Mouse (Mus musculus): Measurements from ENCODE around the gene Calr4. TPM values are rescaled to one million over a fixed set of nuclear protein-coding genes. Genes with fewer than 3 reads are reported as not detected.

Gene Calr4
- polyA plus RNA-seq, 1 experiment from 2014 or later = not detected

GRCm38 (mm10) chr4:109254511-109254910, 20.2 kb downstream of the Calr4 start:
- WGBS (ENCODE audit: insufficient replicate concordance) = 49% methylated on average over 5 of the region's 5 CpGs
- H3K27me3 ChIP-seq (ENCODE audit: insufficient read depth, low read length) = no peaks in the 10 kb centered on the region
- peak overlapping the region; percentile 31; the same call in 1 of the 2 replicates for H3K4me2 ChIP-seq (ENCODE audit: low read depth, low read length)
- no peak overlapping the region for H3K4me3 ChIP-seq (ENCODE audit: low read depth, low read length)
- ATAC-seq (0 out of 2 replicates have a peak, but pooled peaks have one; percentile 35), DNase-seq (no peak)
- TF ChIP-seq CTCF (IDR thresholded peaks at IDR 0.05; ENCODE audit: low read depth) (no peak), EP300 (IDR thresholded peaks at IDR 0.05; ENCODE audit: low read depth) (peak; percentile 72; the same call in 1 of the 2 replicates)
- peaks cover 11% of the 10 kb centered on the region for H3K4me1 ChIP-seq (ENCODE audit: insufficient read depth)
- peak overlapping the region; percentile 34 for H3K27ac ChIP-seq (ENCODE audit: low read depth)
- H3K36me3 ChIP-seq (replicated peaks; ENCODE audit: insufficient read depth, low read length) = no peaks in the 10 kb centered on the region
- H3K9me3 ChIP-seq (ENCODE audit: low read length) = no peaks in the 10 kb centered on the region
- H3K9ac ChIP-seq (replicated peaks) = no peak overlapping the region

- peaks cover 11% of the 10 kb centered on the region for H3K4me1 ChIP-seq (ENCODE audit: insufficient read depth)
- DNase-seq (no peak), ATAC-seq (peak; percentile 59)
- no peaks in the 10 kb centered on the region for H3K36me3 ChIP-seq (replicated peaks; ENCODE audit: insufficient read depth, low read length)
- 30% methylated on average over 2 of the region's 2 CpGs for WGBS (ENCODE audit: insufficient replicate concordance)
- H3K9me3 ChIP-seq (ENCODE audit: low read length) = no peaks in the 10 kb centered on the region
- peak; percentile 27; the same call in 1 of the 2 replicates for TF ChIP-seq CTCF (IDR thresholded peaks at IDR 0.05; ENCODE audit: low read depth)
- TF ChIP-seq EP300 (IDR thresholded peaks at IDR 0.05; ENCODE audit: low read depth) = no peak
- H3K27ac ChIP-seq (ENCODE audit: low read depth) = peak overlapping the region; percentile 34; the same call in 1 of the 2 replicates
- no peaks in the 10 kb centered on the region for H3K27me3 ChIP-seq (ENCODE audit: insufficient read depth, low read length)
- H3K4me2 ChIP-seq (ENCODE audit: low read depth, low read length) = no peak overlapping the region
- H3K4me3 ChIP-seq (ENCODE audit: low read depth, low read length) = no peak overlapping the region
- no peak overlapping the region for H3K9ac ChIP-seq (replicated peaks)
Measured at GRCm38 (mm10) chr4:109255321-109255720, 21.0 kb downstream of the Calr4 start.

- TF ChIP-seq CTCF (IDR thresholded peaks at IDR 0.05; ENCODE audit: low read depth) (no peak), EP300 (IDR thresholded peaks at IDR 0.05; ENCODE audit: low read depth) (no peak)
- no peak for DNase-seq
Measured at GRCm38 (mm10) chr4:109255727-109256417, 21.6 kb downstream of the Calr4 start.

GRCm38 (mm10) chr4:109256791-109257190, 22.5 kb downstream of the Calr4 start:
- WGBS (ENCODE audit: insufficient replicate concordance) = 84% methylated on average over 6 of the region's 6 CpGs
- no peak overlapping the region for H3K4me3 ChIP-seq (ENCODE audit: low read depth, low read length)
- ATAC-seq (no peak), DNase-seq (no peak)
- H3K27ac ChIP-seq (ENCODE audit: low read depth) = no peak overlapping the region
- peaks cover 11% of the 10 kb centered on the region for H3K4me1 ChIP-seq (ENCODE audit: insufficient read depth)
- no peaks in the 10 kb centered on the region for H3K36me3 ChIP-seq (replicated peaks; ENCODE audit: insufficient read depth, low read length)
- TF ChIP-seq CTCF (IDR thresholded peaks at IDR 0.05; ENCODE audit: low read depth) (no peak), EP300 (IDR thresholded peaks at IDR 0.05; ENCODE audit: low read depth) (no peak)
- no peak overlapping the region for H3K9ac ChIP-seq (replicated peaks)
- H3K9me3 ChIP-seq (ENCODE audit: low read length) = no peaks in the 10 kb centered on the region
- H3K4me2 ChIP-seq (ENCODE audit: low read depth, low read length) = no peak overlapping the region
- no peaks in the 10 kb centered on the region for H3K27me3 ChIP-seq (ENCODE audit: insufficient read depth, low read length)

More at GRCm38 (mm10) chr4:109255727-109256417, 21.6 kb downstream of the Calr4 start:
- H3K9me3 ChIP-seq (ENCODE audit: low read length) = no peaks in the 10 kb centered on the region
- H3K4me3 ChIP-seq (ENCODE audit: low read depth, low read length) = no peak overlapping the region
- H3K27me3 ChIP-seq (ENCODE audit: insufficient read depth, low read length) = no peaks in the 10 kb centered on the region
- WGBS (ENCODE audit: insufficient replicate concordance) = 54% methylated on average over 11 of the region's 11 CpGs
- peaks cover 11% of the 10 kb centered on the region for H3K4me1 ChIP-seq (ENCODE audit: insufficient read depth)
- no peak overlapping the region for H3K9ac ChIP-seq (replicated peaks)
- no peaks in the 10 kb centered on the region for H3K36me3 ChIP-seq (replicated peaks; ENCODE audit: insufficient read depth, low read length)
- H3K4me2 ChIP-seq (ENCODE audit: low read depth, low read length) = 0 out of 2 replicates have a peak overlapping the region, but pooled peaks have one; percentile 1
- peak; percentile 61 for ATAC-seq
- peak overlapping the region; percentile 16; the same call in 1 of the 2 replicates for H3K27ac ChIP-seq (ENCODE audit: low read depth)

GRCm38 (mm10) chr4:109257639-109258038, 23.4 kb downstream of the Calr4 start:
- H3K9me3 ChIP-seq (ENCODE audit: low read length) = no peaks in the 10 kb centered on the region
- DNase-seq (no peak), ATAC-seq (no peak)
- H3K27me3 ChIP-seq (ENCODE audit: insufficient read depth, low read length) = no peaks in the 10 kb centered on the region
- no peaks in the 10 kb centered on the region for H3K36me3 ChIP-seq (replicated peaks; ENCODE audit: insufficient read depth, low read length)
- TF ChIP-seq EP300 (IDR thresholded peaks at IDR 0.05; ENCODE audit: low read depth) = no peak
- TF ChIP-seq CTCF (IDR thresholded peaks at IDR 0.05; ENCODE audit: low read depth) = no peak
- peaks cover 11% of the 10 kb centered on the region for H3K4me1 ChIP-seq (ENCODE audit: insufficient read depth)
- H3K4me3 ChIP-seq (ENCODE audit: low read depth, low read length) = no peak overlapping the region
- no peak overlapping the region for H3K27ac ChIP-seq (ENCODE audit: low read depth)
- H3K9ac ChIP-seq (replicated peaks) = no peak overlapping the region
- H3K4me2 ChIP-seq (ENCODE audit: low read depth, low read length) = no peak overlapping the region

GRCm38 (mm10) chr4:109262068-109262467, 27.8 kb downstream of the Calr4 start:
- TF ChIP-seq EP300 (IDR thresholded peaks at IDR 0.05; ENCODE audit: low read depth) (no peak), CTCF (IDR thresholded peaks at IDR 0.05; ENCODE audit: low read depth) (no peak)
- ATAC-seq (no peak), DNase-seq (no peak)
- 67% methylated on average over 6 of the region's 6 CpGs for WGBS (ENCODE audit: insufficient replicate concordance)
- H3K4me1 ChIP-seq (ENCODE audit: insufficient read depth) = no peaks in the 10 kb centered on the region
- no peaks in the 10 kb centered on the region for H3K9me3 ChIP-seq (ENCODE audit: low read length)
- no peaks in the 10 kb centered on the region for H3K27me3 ChIP-seq (ENCODE audit: insufficient read depth, low read length)
- H3K27ac ChIP-seq (ENCODE audit: low read depth) = no peak overlapping the region
- no peak overlapping the region for H3K4me2 ChIP-seq (ENCODE audit: low read depth, low read length)
- H3K36me3 ChIP-seq (replicated peaks; ENCODE audit: insufficient read depth, low read length) = no peaks in the 10 kb centered on the region
- H3K4me3 ChIP-seq (ENCODE audit: low read depth, low read length) = no peak overlapping the region
- no peak overlapping the region for H3K9ac ChIP-seq (replicated peaks)

Measured in liver, postnatal 0 days (tissue).